Mouse (Mus musculus) liver, embryonic 14.5 days (tissue): ENCODE measurements around the gene Acly. TPM values are rescaled to one million over a fixed set of nuclear protein-coding genes. Genes with fewer than 3 reads are reported as not detected.
A peak's percentile ranks its signal among the peaks of the same experiment; 100 is the strongest.

Experiments used
- ATAC-seq: fragments of 200-750 bp; cut with Nextera tagmentation; 2 replicates; pipeline ENCODE4 v1.8.0; 2017; ENCODE audit warnings: moderate number of reproducible peaks, mild to moderate bottlenecking, moderate library complexity; ENCODE audit not compliant: insufficient read depth
- DNase-seq, 3 experiments: peaks; one replicate each; pipeline ENCODE4 v3.0.0-alpha.2; 2012 to 2013; ENCODE audit warnings: low read depth in 3 of 3, low spot score in 3 of 3
- H3K27ac ChIP-seq: fragments of 300-500 bp; sonication (generic); 2 replicates; pipeline ENCODE4 v1.5.1; 2014; ENCODE audit warnings: moderate library complexity, mild to moderate bottlenecking, control low read depth, inconsistent platforms
- H3K27me3 ChIP-seq: fragments of 300-500 bp; sonication (generic); 2 replicates; pipeline ENCODE4 v1.6.1; 2014; ENCODE audit warnings: mild to moderate bottlenecking, low read length, moderate library complexity; ENCODE audit not compliant: control insufficient read depth, insufficient read depth
- H3K36me3 ChIP-seq: fragments of 300-500 bp; sonication (generic); replicated peaks from 2 replicates; pipeline ENCODE4 v1.6.1; 2014; ENCODE audit warnings: low read depth; ENCODE audit not compliant: control insufficient read depth, insufficient read depth
- H3K4me1 ChIP-seq, 2 experiments: fragments of 200-500 bp in 1 of 2; fragments of 300-500 bp in 1 of 2; sonication (generic) in 1 of 2; replicated peaks; 2 replicates each; pipeline ENCODE4 v1.6.1; 2012 to 2014; ENCODE audit warnings: antibody characterized with exemption in 1 of 2, inconsistent platforms in 1 of 2, low read length in 1 of 2; ENCODE audit not compliant: control insufficient read depth in 2 of 2, insufficient read depth in 2 of 2
- H3K4me2 ChIP-seq: fragments of 300-500 bp; sonication (generic); 2 replicates; pipeline ENCODE4 v1.6.1; 2014; ENCODE audit warnings: low read depth, mild to moderate bottlenecking, control low read depth, moderate library complexity
- H3K4me3 ChIP-seq, 2 experiments: fragments of 200-500 bp in 1 of 2; fragments of 300-500 bp in 1 of 2; sonication (generic) in 1 of 2; 2 replicates each; pipeline ENCODE4 v1.5.1; 2012 to 2014; ENCODE audit warnings: low read depth in 2 of 2, low read length in 2 of 2, mild to moderate bottlenecking in 2 of 2, control low read depth in 1 of 2, inconsistent platforms in 1 of 2, moderate library complexity in 1 of 2; ENCODE audit not compliant: insufficient read depth in 1 of 2
- H3K9ac ChIP-seq: fragments of 300-500 bp; sonication (generic); replicated peaks from 2 replicates; pipeline ENCODE4 v1.6.1; 2014; ENCODE audit warnings: mild to moderate bottlenecking, control low read depth, moderate library complexity
- H3K9me3 ChIP-seq: fragments of 300-500 bp; sonication (generic); 2 replicates; pipeline ENCODE4 v1.6.1; 2016; ENCODE audit warnings: low read length, mixed read lengths; ENCODE audit not compliant: control insufficient read depth
- CTCF ChIP-seq: IDR thresholded peaks from 2 replicates; pipeline ENCODE4 v1.5.1; 2016; ENCODE audit warnings: antibody characterized with exemption, low read depth, control low read depth
- EP300 ChIP-seq: IDR thresholded peaks from 2 replicates; pipeline ENCODE4 v1.6.1; 2016; ENCODE audit warnings: antibody characterized with exemption, low read depth
- WGBS: fragments of 180-500 bp; shearing (Covaris S2); extraction: QIAGEN DNeasy Blood & Tissue Kit; methylation state at CpG from one replicate; pipeline ENCODE4 v1.1.7; 2014; ENCODE audit not compliant: insufficient replicate concordance; 5-methylcytosine and 5-hydroxymethylcytosine counted together
- polyA plus RNA-seq, 2 experiments: library from polyadenylated mRNA; depleted of rRNA in 1 of 2; stranded (reverse) in 1 of 2; unstranded in 1 of 2; fragments of >200 nt; fragmentation: Nextera tagmentation in 1 of 2; extraction: Ambion mirVana in 1 of 2; gene quantifications; 2 replicates each; pipeline versions ENCODE4 v1.2.1 to v1.2.3; 2012 to 2014

Acly gene
- polyA plus RNA-seq, 2 experiments = 45.9 to 68.2 TPM

- DNase-seq (no peak), ATAC-seq (no peak)
- Histone ChIP-seq H3K27me3 (no peaks in the 10 kb centered on the region), H3K4me1 (peaks cover 20 to 26% of the 10 kb centered on the region in 2 experiments), H3K36me3 (peaks cover 23% of the 10 kb centered on the region), H3K4me3 (no peak overlapping the region), H3K9ac (no peak overlapping the region), H3K27ac (no peak overlapping the region), H3K9me3 (no peaks in the 10 kb centered on the region), H3K4me2 (no peak overlapping the region)
- 70% methylated on average over 5 of the region's 5 CpGs for WGBS
- TF ChIP-seq EP300 (no peak), CTCF (no peak)
Measured at GRCm38 (mm10) chr11:100524358-100524757, 3.4 kb downstream of the Acly start.

- H3K4me2 ChIP-seq = no peak overlapping the region
- peaks cover 41% of the 10 kb centered on the region for H3K36me3 ChIP-seq
- no peaks in the 10 kb centered on the region for H3K9me3 ChIP-seq
- no peak overlapping the region for H3K9ac ChIP-seq
- ATAC-seq (no peak), DNase-seq (no peak)
- H3K4me1 ChIP-seq = peaks cover 3 to 9% of the 10 kb centered on the region in 2 experiments; a peak in 2 of 4 replicates
- no peaks in the 10 kb centered on the region for H3K27me3 ChIP-seq
- no peak overlapping the region for H3K4me3 ChIP-seq
- TF ChIP-seq CTCF (no peak), EP300 (no peak)
- no peak overlapping the region for H3K27ac ChIP-seq
- 82% methylated on average over 15 of the region's 15 CpGs for WGBS
Measured at GRCm38 (mm10) chr11:100520838-100521237, 7.0 kb downstream of the Acly start.

- no peak for TF ChIP-seq CTCF
- no peak for TF ChIP-seq EP300
Measured at GRCm38 (mm10) chr11:100519188-100519587, 8.6 kb downstream of the Acly start.

GRCm38 (mm10) chr11:100518188-100518591, 9.6 kb downstream of the Acly start:
- no peaks in the 10 kb centered on the region; a peak in 1 of 4 replicates for H3K4me1 ChIP-seq
- WGBS = 79% methylated on average over 5 of the region's 5 CpGs
- DNase-seq (no peak), ATAC-seq (peak; percentile 60)
- H3K4me3 ChIP-seq = no peak overlapping the region
- H3K27ac ChIP-seq = no peak overlapping the region
- no peaks in the 10 kb centered on the region for H3K9me3 ChIP-seq
- H3K9ac ChIP-seq = no peak overlapping the region
- H3K4me2 ChIP-seq = no peak overlapping the region
- no peaks in the 10 kb centered on the region for H3K27me3 ChIP-seq
- peaks cover 51% of the 10 kb centered on the region for H3K36me3 ChIP-seq
- TF ChIP-seq EP300 = no peak
- no peak for TF ChIP-seq CTCF

More at GRCm38 (mm10) chr11:100519188-100519587, 8.6 kb downstream of the Acly start:
- H3K9me3 ChIP-seq = no peaks in the 10 kb centered on the region
- no peaks in the 10 kb centered on the region for H3K27me3 ChIP-seq
- H3K4me1 ChIP-seq = no peaks in the 10 kb centered on the region; a peak in 1 of 4 replicates
- peaks cover 49% of the 10 kb centered on the region for H3K36me3 ChIP-seq
- no peak overlapping the region for H3K4me3 ChIP-seq
- peak; percentile 17; the same call in 1 of the 2 replicates for ATAC-seq
- H3K4me2 ChIP-seq = no peak overlapping the region
- H3K9ac ChIP-seq = no peak overlapping the region
- DNase-seq = no peak
- 74% methylated on average over 7 of the region's 7 CpGs for WGBS
- no peak overlapping the region for H3K27ac ChIP-seq

- no peaks in the 10 kb centered on the region; a peak in 1 of 4 replicates for H3K4me1 ChIP-seq
- H3K9me3 ChIP-seq = no peaks in the 10 kb centered on the region
- H3K27me3 ChIP-seq = no peaks in the 10 kb centered on the region
- TF ChIP-seq EP300 (no peak), CTCF (no peak)
- H3K4me2 ChIP-seq = no peak overlapping the region
- peaks cover 38% of the 10 kb centered on the region for H3K36me3 ChIP-seq
- no peak overlapping the region for H3K9ac ChIP-seq
- H3K27ac ChIP-seq = no peak overlapping the region
- no peak overlapping the region for H3K4me3 ChIP-seq
- WGBS = 76% methylated on average over 9 of the region's 9 CpGs
- ATAC-seq (no peak), DNase-seq (no peak)
Measured at GRCm38 (mm10) chr11:100516291-100516690, 11.5 kb downstream of the Acly start.
